Mouse (Mus musculus) embryonic facial prominence, embryonic 13.5 days (tissue): ENCODE data around the gene Birc2. TPM values are rescaled to one million over a fixed set of nuclear protein-coding genes. Genes with fewer than 3 reads are reported as not detected.
A peak's percentile ranks its signal among the peaks of the same experiment; 100 is the strongest.
"Not testable (repeated sequence)": the region's sequence is repeated elsewhere in the genome, so short reads cannot be mapped to it uniquely, and the experiment has no call there.

Experiments used
- ATAC-seq: fragments of 200-750 bp; cut with Nextera tagmentation; 2 replicates; pipeline ENCODE4 v1.8.0; 2017; ENCODE audit warnings: low read depth; ENCODE audit not compliant: insufficient number of reproducible peaks, insufficient read depth, low FRiP score, low TSS enrichment
- H3K27ac ChIP-seq: fragments of 300-500 bp; sonication (generic); 2 replicates; pipeline ENCODE4 v1.5.1; 2015; ENCODE audit warnings: moderate library complexity, mild to moderate bottlenecking, inconsistent platforms
- H3K27me3 ChIP-seq: fragments of 300-500 bp; sonication (generic); 2 replicates; pipeline ENCODE4 v1.6.1; 2015; ENCODE audit warnings: mild to moderate bottlenecking, inconsistent platforms
- H3K36me3 ChIP-seq: fragments of 300-500 bp; sonication (generic); 2 replicates; pipeline ENCODE4 v1.6.1; 2015; ENCODE audit warnings: mild to moderate bottlenecking, inconsistent platforms
- H3K4me1 ChIP-seq: fragments of 300-500 bp; sonication (generic); 2 replicates; pipeline ENCODE4 v1.6.1; 2015; ENCODE audit warnings: inconsistent platforms
- H3K4me2 ChIP-seq: fragments of 300-500 bp; sonication (generic); 2 replicates; pipeline ENCODE4 v1.6.1; 2015; ENCODE audit warnings: moderate library complexity, mild to moderate bottlenecking, inconsistent platforms
- H3K4me3 ChIP-seq: fragments of 300-500 bp; sonication (generic); 2 replicates; pipeline ENCODE4 v1.5.1; 2015; ENCODE audit warnings: mild to moderate bottlenecking, inconsistent platforms
- H3K9ac ChIP-seq: fragments of 300-500 bp; sonication (generic); 2 replicates; pipeline ENCODE4 v1.6.1; 2015; ENCODE audit warnings: mild to moderate bottlenecking, inconsistent platforms
- H3K9me3 ChIP-seq: fragments of 300-500 bp; sonication (generic); 2 replicates; pipeline ENCODE4 v1.6.1; 2016; ENCODE audit warnings: inconsistent platforms
- WGBS: fragments of 180-500 bp; shearing (Covaris S2); methylation state at CpG from one replicate; pipeline ENCODE4 v1.1.7; 2015; ENCODE audit warnings: mixed read lengths; 5-methylcytosine and 5-hydroxymethylcytosine counted together
- polyA plus RNA-seq: library from polyadenylated mRNA; unstranded; fragments of >200 nt; fragmentation: Nextera tagmentation; extraction: Ambion mirVana; gene quantifications from 2 replicates; pipeline ENCODE4 v1.2.1, GENCODE M21; 2015

Gene Birc2
- polyA plus RNA-seq, 1 experiment from 2014 or later: 41.6 TPM

GRCm38 (mm10) chr9:7867981-7868380, 31.1 kb upstream of the Birc2 start:
- Histone ChIP-seq H3K9ac (no peak overlapping the region), H3K27me3 (no peaks in the 10 kb centered on the region), H3K9me3 (peaks cover 8% of the 10 kb centered on the region; the same call in 1 of the 2 replicates), H3K4me2 (no peak overlapping the region), H3K36me3 (peaks cover 10% of the 10 kb centered on the region), H3K27ac (no peak overlapping the region), H3K4me1 (peaks cover 8% of the 10 kb centered on the region; the same call in 1 of the 2 replicates), H3K4me3 (no peak overlapping the region)
- ATAC-seq: no peak
- 94% methylated on average over 3 of the region's 3 CpGs for WGBS

DNA sequence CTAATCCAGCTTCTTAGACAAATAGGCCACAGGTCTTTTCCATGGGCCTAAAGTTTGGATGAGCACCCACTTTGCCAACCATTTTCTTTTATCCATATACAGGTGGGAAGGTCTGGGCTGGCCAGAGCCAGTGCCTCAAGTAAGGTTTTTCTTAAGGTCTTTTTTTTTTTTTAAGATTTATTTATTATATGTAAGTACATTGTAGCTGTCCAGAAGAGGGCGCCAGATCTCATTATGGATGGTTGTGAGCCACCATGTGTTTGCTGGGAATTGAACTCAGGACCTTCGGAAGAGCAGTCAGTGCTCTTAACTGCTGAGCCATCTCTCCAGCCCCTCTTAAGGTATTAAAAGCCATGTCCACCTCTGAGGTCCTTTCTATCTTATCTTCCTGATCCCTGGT, 30.1 kb upstream of the Birc2 start:
- not testable (repeated sequence) for H3K9ac ChIP-seq, H3K36me3 ChIP-seq, H3K4me2 ChIP-seq, ATAC-seq, H3K27me3 ChIP-seq, H3K27ac ChIP-seq, H3K4me1 ChIP-seq, H3K9me3 ChIP-seq, H3K4me3 ChIP-seq
- WGBS: 82% methylated on average over 2 of the region's 2 CpGs

DNA sequence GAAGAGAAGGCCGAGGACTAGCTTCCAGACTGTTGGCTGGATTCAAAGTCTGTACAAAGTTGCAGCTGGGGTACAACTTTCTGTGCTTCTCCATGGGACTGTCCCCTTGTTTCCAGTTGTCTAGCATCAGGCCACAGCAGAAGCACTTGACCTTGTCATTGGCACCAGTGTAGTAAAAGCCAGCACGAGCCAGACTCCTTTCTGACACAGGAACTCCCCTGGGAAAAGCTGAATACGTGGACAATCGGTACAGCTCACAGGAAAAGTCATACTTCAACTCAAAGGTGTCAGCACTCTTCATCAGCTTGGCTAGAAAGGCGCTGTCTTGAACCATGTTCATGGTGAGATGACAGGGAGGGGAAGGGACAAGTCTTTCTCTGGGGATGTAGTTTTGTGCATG, 24.1 kb upstream of the Birc2 start:
- Histone ChIP-seq H3K9me3 (no peaks in the 10 kb centered on the region), H3K27ac (no peak overlapping the region), H3K27me3 (no peaks in the 10 kb centered on the region), H3K9ac (no peak overlapping the region), H3K4me1 (no peaks in the 10 kb centered on the region), H3K36me3 (peaks cover 13% of the 10 kb centered on the region), H3K4me2 (no peak overlapping the region), H3K4me3 (no peak overlapping the region)
- 85% methylated on average over 5 of the region's 5 CpGs for WGBS
- ATAC-seq: no peak

GRCm38 (mm10) chr9:7855912-7856311, 19.0 kb upstream of the Birc2 start:
- 55% methylated on average over 3 of the region's 3 CpGs for whole genome bisulfite sequencing
- H3K27ac ChIP-seq: no peak overlapping the region

GRCm38 (mm10) chr9:7855374-7855773, 18.5 kb upstream of the Birc2 start:
- Histone ChIP-seq H3K4me2 (no peak overlapping the region), H3K27ac (no peak overlapping the region), H3K4me3 (no peak overlapping the region), H3K9me3 (no peaks in the 10 kb centered on the region), H3K36me3 (peaks cover 10% of the 10 kb centered on the region), H3K9ac (no peak overlapping the region), H3K27me3 (no peaks in the 10 kb centered on the region), H3K4me1 (no peaks in the 10 kb centered on the region)
- WGBS: 21% methylated on average over 1 of the region's 1 CpGs
- no peak for ATAC-seq

More at GRCm38 (mm10) chr9:7855912-7856311, 19.0 kb upstream of the Birc2 start:
- H3K4me2 ChIP-seq: no peak overlapping the region
- ATAC-seq: no peak
- H3K36me3 ChIP-seq: peaks cover 16% of the 10 kb centered on the region
- H3K9ac ChIP-seq: no peak overlapping the region
- no peaks in the 10 kb centered on the region for H3K9me3 ChIP-seq
- no peak overlapping the region for H3K4me3 ChIP-seq
- H3K4me1 ChIP-seq: no peaks in the 10 kb centered on the region
- H3K27me3 ChIP-seq: no peaks in the 10 kb centered on the region

DNA sequence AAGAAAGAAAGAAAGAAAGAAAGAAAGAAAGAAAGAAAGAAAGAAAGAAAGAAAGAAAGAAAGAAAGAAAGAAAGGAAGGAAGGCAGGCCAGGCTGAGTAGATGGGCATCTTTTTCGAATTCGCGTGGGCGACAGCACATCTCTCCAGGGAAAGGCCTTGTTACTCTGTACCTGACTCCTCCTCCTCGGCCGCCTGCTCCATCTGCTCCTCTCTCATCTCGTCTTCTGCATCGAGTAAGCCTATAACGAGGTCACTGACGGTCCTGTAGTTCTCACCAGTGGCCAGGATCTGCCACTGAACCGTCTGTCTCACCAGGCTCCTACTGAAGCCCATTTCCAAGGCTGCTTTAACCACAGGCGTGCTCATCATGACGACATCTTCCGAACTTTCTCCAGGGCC, 17.3 kb upstream of the Birc2 start:
- not testable (repeated sequence) for H3K4me1 ChIP-seq, H3K36me3 ChIP-seq, H3K9me3 ChIP-seq, H3K27me3 ChIP-seq, H3K4me2 ChIP-seq, H3K4me3 ChIP-seq, H3K27ac ChIP-seq, H3K9ac ChIP-seq
- 0 out of 2 replicates have a peak, but pooled peaks have one; percentile 48 for ATAC-seq
- 81% methylated on average over 14 of the region's 14 CpGs for WGBS

GRCm38 (mm10) chr9:7852346-7853230, 15.7 kb upstream of the Birc2 start:
- no peak overlapping the region for H3K4me2 ChIP-seq
- no peak overlapping the region for H3K4me3 ChIP-seq
- no peak overlapping the region for H3K27ac ChIP-seq
- no peaks in the 10 kb centered on the region for H3K4me1 ChIP-seq
- 79% methylated on average over 4 of the region's 4 CpGs for WGBS
- peaks cover 16% of the 10 kb centered on the region for H3K36me3 ChIP-seq
- no peaks in the 10 kb centered on the region for H3K27me3 ChIP-seq
- no peak for ATAC-seq
- H3K9me3 ChIP-seq: no peaks in the 10 kb centered on the region
- H3K9ac ChIP-seq: no peak overlapping the region

DNA sequence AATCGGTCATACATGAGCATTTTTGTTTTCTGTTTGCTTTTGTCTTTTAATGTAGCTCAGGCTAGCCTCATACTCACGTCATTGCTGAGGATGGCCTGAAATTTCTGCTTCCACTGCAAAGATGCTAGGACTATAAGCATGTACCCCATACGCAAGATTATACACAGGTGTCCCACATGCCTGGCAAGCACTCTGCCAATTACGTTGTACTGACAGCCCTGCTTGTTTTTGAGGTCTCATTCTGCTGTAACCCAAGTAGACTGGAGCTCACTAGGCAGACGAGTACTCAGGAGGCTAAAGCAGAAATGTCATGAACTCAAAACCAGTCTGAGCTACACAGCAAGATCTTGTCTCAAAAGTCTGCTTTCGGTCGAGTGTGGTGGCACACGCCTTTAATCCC, 15.0 kb upstream of the Birc2 start:
- Histone ChIP-seq H3K36me3 (peaks cover 18% of the 10 kb centered on the region), H3K9ac (no peak overlapping the region), H3K4me3 (no peak overlapping the region), H3K9me3 (no peaks in the 10 kb centered on the region), H3K27me3 (no peaks in the 10 kb centered on the region), H3K4me1 (no peaks in the 10 kb centered on the region), H3K27ac (no peak overlapping the region), H3K4me2 (no peak overlapping the region)
- ATAC-seq: no peak
- 83% methylated on average over 8 of the region's 8 CpGs for WGBS

- ATAC-seq: no peak
- WGBS: 91% methylated on average over 18 of the region's 18 CpGs
- no peaks in the 10 kb centered on the region for H3K27me3 ChIP-seq
These were observed 11.3 kb upstream of the Birc2 start for GRCm38 (mm10) chr9:7848191-7848590.

GRCm38 (mm10) chr9:7846667-7847199, 9.9 kb upstream of the Birc2 start:
- no peak overlapping the region for H3K4me2 ChIP-seq
- 87% methylated on average over 1 of the region's 1 CpGs for WGBS
- no peaks in the 10 kb centered on the region for H3K27me3 ChIP-seq
- ATAC-seq: no peak
- no peak overlapping the region for H3K27ac ChIP-seq
- no peaks in the 10 kb centered on the region for H3K9me3 ChIP-seq
- peaks cover 13% of the 10 kb centered on the region for H3K36me3 ChIP-seq
- no peaks in the 10 kb centered on the region for H3K4me1 ChIP-seq
- H3K9ac ChIP-seq: no peak overlapping the region
- H3K4me3 ChIP-seq: no peak overlapping the region

More at GRCm38 (mm10) chr9:7848191-7848590, 11.3 kb upstream of the Birc2 start:
- Histone ChIP-seq H3K9me3 (no peaks in the 10 kb centered on the region), H3K4me3 (no peak overlapping the region), H3K4me2 (no peak overlapping the region), H3K4me1 (no peaks in the 10 kb centered on the region), H3K27ac (no peak overlapping the region), H3K36me3 (peaks cover 13% of the 10 kb centered on the region), H3K9ac (no peak overlapping the region)

DNA sequence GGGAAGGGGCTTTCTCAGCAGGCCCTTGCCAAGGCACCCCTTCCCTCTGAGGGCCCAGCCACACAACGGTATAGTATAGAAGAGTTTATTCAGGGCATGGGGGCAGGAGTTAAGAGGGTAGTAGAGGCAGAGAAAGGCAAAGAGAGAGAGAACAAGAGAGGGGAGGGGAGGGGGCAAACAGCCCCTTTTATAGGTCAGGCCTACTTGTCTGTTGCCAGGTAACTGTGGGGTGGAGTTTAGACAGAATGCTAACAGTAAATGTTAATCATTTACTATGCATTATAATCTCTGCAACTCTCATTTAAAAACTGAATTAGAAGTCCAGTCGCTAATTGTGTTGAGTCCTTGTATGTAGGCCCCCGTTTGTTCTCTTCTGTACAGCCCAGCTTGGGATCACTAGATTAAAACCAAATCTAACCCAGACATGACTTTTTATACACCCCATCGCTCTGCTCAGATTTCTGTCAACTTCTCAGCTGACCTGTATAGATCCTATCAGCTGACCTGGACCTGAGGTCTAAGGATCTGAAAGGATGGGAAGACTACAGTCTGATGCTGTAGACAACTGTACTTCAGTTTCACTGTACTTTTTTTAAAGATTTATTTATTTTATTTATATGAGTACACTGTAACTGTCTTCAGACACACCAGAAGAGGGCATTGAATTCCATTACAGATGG, 8.5 kb upstream of the Birc2 start:
- H3K36me3 ChIP-seq: peaks cover 13% of the 10 kb centered on the region
- no peak overlapping the region for H3K4me2 ChIP-seq
- H3K9ac ChIP-seq: no peak overlapping the region
- no peak overlapping the region for H3K27ac ChIP-seq
- no peak for ATAC-seq
- H3K9me3 ChIP-seq: no peaks in the 10 kb centered on the region
- no peaks in the 10 kb centered on the region for H3K4me1 ChIP-seq
- H3K4me3 ChIP-seq: no peak overlapping the region
- no peaks in the 10 kb centered on the region for H3K27me3 ChIP-seq
- WGBS: 72% methylated on average over 4 of the region's 4 CpGs
